Mouse (Mus musculus) left cerebral cortex, adult 11 months (tissue): ENCODE measurements around the gene Kif5a.
A peak's percentile ranks its signal among the peaks of the same experiment; 100 is the strongest.
"Not testable (repeated sequence)": the region's sequence is repeated elsewhere in the genome, so short reads cannot be mapped to it uniquely, and the experiment has no call there.

Experiments
- DNase-seq: peaks from one replicate; pipeline ENCODE4 v3.0.0; 2022; ENCODE audit warnings: low spot score

Gene Kif5a

GRCm38 (mm10) chr10:127262548-127263398, at the start of gene Kif5a:
Gene Kif5a, minus strand, starts transcription at chr10:127263348.
- peak; percentile 52 for DNase-seq

- no peak for DNase-seq
These were observed 49.7 kb upstream of the Kif5a start for GRCm38 (mm10) chr10:127312858-127313257.

- DNase-seq = peak; percentile 73
These were observed 49.2 kb upstream of the Kif5a start for GRCm38 (mm10) chr10:127312356-127312676.

- peak; percentile 93 for DNase-seq
These were observed 48.6 kb upstream of the Kif5a start, which contains the start of gene Mars for GRCm38 (mm10) chr10:127311476-127312355. Gene Mars, minus strand, starts transcription at chr10:127311786.

- DNase-seq = no peak
These were observed 47.7 kb upstream of the Kif5a start for GRCm38 (mm10) chr10:127310523-127311475.

- DNase-seq = not testable (repeated sequence)
These were observed 46.0 kb upstream of the Kif5a start for GRCm38 (mm10) chr10:127309167-127309566.

GRCm38 (mm10) chr10:127303136-127303535, 40.0 kb upstream of the Kif5a start:
- no peak for DNase-seq

GRCm38 (mm10) chr10:127300361-127300760, 37.2 kb upstream of the Kif5a start:
- DNase-seq = no peak

- no peak for DNase-seq
These were observed 34.1 kb upstream of the Kif5a start for GRCm38 (mm10) chr10:127297015-127297871.

- DNase-seq = no peak
These were observed 33.0 kb upstream of the Kif5a start for GRCm38 (mm10) chr10:127295986-127296794.

- no peak for DNase-seq
These were observed 31.9 kb upstream of the Kif5a start for GRCm38 (mm10) chr10:127294895-127295510.

- no peak for DNase-seq
These were observed 30.5 kb upstream of the Kif5a start for GRCm38 (mm10) chr10:127293590-127294113.

- DNase-seq = no peak
These were observed 29.9 kb upstream of the Kif5a start for GRCm38 (mm10) chr10:127292987-127293538.

- no peak for DNase-seq
These were observed 28.9 kb upstream of the Kif5a start for GRCm38 (mm10) chr10:127291881-127292638.

- no peak for DNase-seq
These were observed 28.1 kb upstream of the Kif5a start for GRCm38 (mm10) chr10:127290930-127291880.

- DNase-seq = peak; percentile 99
These were observed 27.3 kb upstream of the Kif5a start for GRCm38 (mm10) chr10:127290307-127290929.
